Mouse (Mus musculus): ENCODE measurements around the gene Prss23. TPM values are rescaled to one million over a fixed set of nuclear protein-coding genes. Genes with fewer than 3 reads are reported as not detected.

Prss23 gene
- total and polyA plus RNA-seq, 2 experiments from 2014 or later: 18.6 to 29.1 TPM

DNA sequence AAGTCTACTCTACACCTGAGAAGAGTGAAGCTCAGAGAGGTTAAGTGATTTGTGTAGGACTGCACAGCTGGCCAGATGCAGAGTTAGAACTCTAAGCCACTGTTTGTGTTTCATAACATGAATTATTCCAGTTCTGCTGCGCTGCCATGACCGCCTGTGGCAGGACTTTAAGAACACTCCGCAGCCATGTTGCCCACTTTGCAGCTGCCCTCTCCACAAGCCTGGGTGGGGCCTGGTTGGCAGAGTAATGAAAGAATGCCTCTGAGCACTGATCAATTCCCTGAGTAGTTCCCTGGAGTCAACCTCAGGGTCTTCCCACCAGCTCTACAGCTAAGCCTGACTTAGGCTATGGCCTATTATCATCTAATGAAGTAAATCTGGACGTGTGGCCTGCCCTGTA, 32.1 kb upstream of the Prss23 start:
- no peak overlapping the region for H3K4me3 ChIP-seq (ENCODE audit: low read length)
- no peaks in the 10 kb centered on the region for H3K4me1 ChIP-seq (ENCODE audit: insufficient read depth, low read length)
- no peak overlapping the region for H3K27ac ChIP-seq
- no peaks in the 10 kb centered on the region for H3K27me3 ChIP-seq (ENCODE audit: insufficient read depth, low read length)
- no peak overlapping the region for H3K4me2 ChIP-seq (ENCODE audit: low read depth, low read length)
- 81% methylated on average over 4 of the region's 4 CpGs for WGBS
- DNase-seq (ENCODE audit: low spot score) (no peak), ATAC-seq (no peak)
- H3K36me3 ChIP-seq (ENCODE audit: insufficient read depth, low read length): no peaks in the 10 kb centered on the region
- H3K9ac ChIP-seq (replicated peaks; ENCODE audit: low read length): no peak overlapping the region
- TF ChIP-seq CTCF (IDR thresholded peaks at IDR 0.05; ENCODE audit: low read depth): no peak
- no peaks in the 10 kb centered on the region for H3K9me3 ChIP-seq (ENCODE audit: low read length)

DNA sequence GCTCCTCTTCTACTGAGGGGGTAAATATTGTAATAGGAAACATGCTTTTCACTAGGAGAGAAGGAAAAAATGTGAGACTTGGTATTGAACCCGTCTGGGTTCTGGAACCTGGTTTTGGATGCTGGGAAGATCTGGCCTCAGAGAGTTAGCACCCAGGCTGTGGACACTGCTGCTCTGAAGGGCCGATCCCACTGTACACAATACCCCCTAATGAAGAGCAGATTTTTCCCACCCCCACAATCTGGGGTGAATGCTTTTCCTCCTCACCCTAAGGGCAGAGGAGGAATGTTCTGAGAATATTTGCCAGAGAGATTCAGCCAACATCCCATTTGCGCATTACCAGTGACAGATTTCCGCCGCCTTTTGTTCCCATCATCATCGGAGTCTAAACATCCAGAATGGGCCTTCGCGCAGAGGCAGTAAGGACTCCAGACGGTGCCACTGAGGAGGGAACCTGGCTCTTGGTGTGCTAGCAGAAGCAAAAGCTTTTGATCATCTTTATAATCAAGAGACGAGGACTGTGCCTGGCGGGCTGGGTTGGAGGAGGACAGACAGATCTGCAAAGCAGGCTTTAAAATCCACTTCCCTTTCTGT, 31.6 kb upstream of the Prss23 start:
- ATAC-seq (no peak), DNase-seq (ENCODE audit: low spot score) (no peak)
- no peak for TF ChIP-seq CTCF (IDR thresholded peaks at IDR 0.05; ENCODE audit: low read depth)
- Histone ChIP-seq H3K9ac (replicated peaks; ENCODE audit: low read length) (no peak overlapping the region), H3K4me1 (ENCODE audit: insufficient read depth, low read length) (no peaks in the 10 kb centered on the region), H3K27ac (no peak overlapping the region), H3K36me3 (ENCODE audit: insufficient read depth, low read length) (no peaks in the 10 kb centered on the region), H3K4me3 (ENCODE audit: low read length) (no peak overlapping the region), H3K4me2 (ENCODE audit: low read depth, low read length) (no peak overlapping the region), H3K27me3 (ENCODE audit: insufficient read depth, low read length) (no peaks in the 10 kb centered on the region), H3K9me3 (ENCODE audit: low read length) (no peaks in the 10 kb centered on the region)
- WGBS: 72% methylated on average over 11 of the region's 11 CpGs

DNA sequence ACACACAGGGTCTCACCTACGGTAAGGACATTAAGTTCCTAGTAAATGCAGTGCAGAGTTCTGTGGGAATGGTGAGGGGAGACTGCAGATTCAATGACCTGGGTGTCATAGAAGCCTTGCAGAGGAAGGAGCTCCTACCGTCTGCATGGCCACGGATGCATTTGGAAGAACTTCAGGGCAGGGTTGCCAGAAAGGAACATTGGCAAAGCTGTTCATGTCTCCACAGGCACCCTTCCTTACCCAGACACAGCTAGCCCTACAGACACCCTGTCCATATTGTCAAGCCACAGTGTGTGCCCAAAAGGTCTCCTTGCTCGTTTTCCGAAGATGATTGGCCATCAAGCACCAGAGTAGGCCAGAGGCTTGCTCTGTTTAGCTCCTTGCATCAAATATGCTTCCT, 30.1 kb upstream of the Prss23 start:
- Histone ChIP-seq H3K4me2 (ENCODE audit: low read depth, low read length) (no peak overlapping the region), H3K9me3 (ENCODE audit: low read length) (no peaks in the 10 kb centered on the region), H3K27ac (no peak overlapping the region), H3K9ac (replicated peaks; ENCODE audit: low read length) (no peak overlapping the region), H3K36me3 (ENCODE audit: insufficient read depth, low read length) (no peaks in the 10 kb centered on the region), H3K4me1 (ENCODE audit: insufficient read depth, low read length) (no peaks in the 10 kb centered on the region), H3K27me3 (ENCODE audit: insufficient read depth, low read length) (no peaks in the 10 kb centered on the region), H3K4me3 (ENCODE audit: low read length) (no peak overlapping the region)
- ATAC-seq (no peak), DNase-seq (ENCODE audit: low spot score) (no peak)
- TF ChIP-seq CTCF (IDR thresholded peaks at IDR 0.05; ENCODE audit: low read depth): no peak
- 76% methylated on average over 5 of the region's 5 CpGs for WGBS

DNA sequence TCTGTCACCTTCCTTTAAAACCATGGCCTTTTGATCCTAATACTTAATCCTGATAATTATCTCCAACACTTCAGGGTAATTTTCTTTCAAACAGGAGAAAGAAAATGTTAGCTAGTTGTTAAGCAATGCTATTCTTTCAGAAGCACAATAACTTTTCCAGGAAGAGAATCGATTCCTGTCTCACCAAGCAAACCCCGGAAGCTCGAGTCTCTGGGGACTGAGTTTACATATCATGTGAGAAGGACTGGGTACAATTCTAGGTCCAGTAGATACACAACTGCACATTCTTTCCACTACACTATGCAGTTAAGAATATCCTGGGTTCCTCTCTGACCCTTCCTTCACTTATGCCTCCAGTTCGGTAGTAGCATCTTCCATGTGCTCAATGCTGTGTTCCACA, 29.7 kb upstream of the Prss23 start:
- ATAC-seq: no peak
- no peak for TF ChIP-seq CTCF (IDR thresholded peaks at IDR 0.05; ENCODE audit: low read depth)
- no peaks in the 10 kb centered on the region for H3K9me3 ChIP-seq (ENCODE audit: low read length)
- no peaks in the 10 kb centered on the region for H3K36me3 ChIP-seq (ENCODE audit: insufficient read depth, low read length)
- WGBS: 79% methylated on average over 4 of the region's 4 CpGs
- no peak overlapping the region for H3K9ac ChIP-seq (replicated peaks; ENCODE audit: low read length)
- H3K4me1 ChIP-seq (ENCODE audit: insufficient read depth, low read length): no peaks in the 10 kb centered on the region
- H3K27ac ChIP-seq: no peak overlapping the region
- no peak overlapping the region for H3K4me3 ChIP-seq (ENCODE audit: low read length)
- no peaks in the 10 kb centered on the region for H3K27me3 ChIP-seq (ENCODE audit: insufficient read depth, low read length)
- no peak overlapping the region for H3K4me2 ChIP-seq (ENCODE audit: low read depth, low read length)
- no peak for DNase-seq (ENCODE audit: low spot score)

DNA sequence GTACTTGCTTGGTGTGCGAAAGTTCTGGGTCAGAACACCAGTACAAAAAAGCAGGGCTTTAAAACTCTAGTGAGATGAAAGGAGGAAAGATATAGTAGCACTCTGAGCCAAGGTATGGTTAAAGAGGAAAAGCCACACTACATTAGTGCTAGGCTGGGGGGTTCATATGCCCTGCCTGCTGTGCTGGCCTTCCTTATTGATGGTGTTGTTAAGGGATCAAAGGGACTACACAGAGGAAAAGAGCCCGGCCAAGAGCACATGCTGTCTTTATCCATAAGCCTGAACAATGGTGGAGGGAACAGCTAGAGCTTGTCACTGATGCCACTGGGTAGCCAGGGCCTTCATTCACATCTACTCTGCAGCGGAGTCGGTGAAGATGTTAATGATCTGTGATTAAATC, 28.2 kb upstream of the Prss23 start:
- Histone ChIP-seq H3K4me1 (ENCODE audit: insufficient read depth, low read length) (no peaks in the 10 kb centered on the region), H3K36me3 (ENCODE audit: insufficient read depth, low read length) (no peaks in the 10 kb centered on the region), H3K4me2 (ENCODE audit: low read depth, low read length) (no peak overlapping the region), H3K27me3 (ENCODE audit: insufficient read depth, low read length) (no peaks in the 10 kb centered on the region), H3K4me3 (ENCODE audit: low read length) (no peak overlapping the region), H3K9me3 (ENCODE audit: low read length) (no peaks in the 10 kb centered on the region), H3K9ac (replicated peaks; ENCODE audit: low read length) (no peak overlapping the region), H3K27ac (no peak overlapping the region)
- DNase-seq (ENCODE audit: low spot score): no peak
- no peak for TF ChIP-seq CTCF (IDR thresholded peaks at IDR 0.05; ENCODE audit: low read depth)
- 0 out of 2 replicates have a peak, but pooled peaks have one; percentile 45 for ATAC-seq
- 30% methylated on average over 4 of the region's 4 CpGs for WGBS

DNA sequence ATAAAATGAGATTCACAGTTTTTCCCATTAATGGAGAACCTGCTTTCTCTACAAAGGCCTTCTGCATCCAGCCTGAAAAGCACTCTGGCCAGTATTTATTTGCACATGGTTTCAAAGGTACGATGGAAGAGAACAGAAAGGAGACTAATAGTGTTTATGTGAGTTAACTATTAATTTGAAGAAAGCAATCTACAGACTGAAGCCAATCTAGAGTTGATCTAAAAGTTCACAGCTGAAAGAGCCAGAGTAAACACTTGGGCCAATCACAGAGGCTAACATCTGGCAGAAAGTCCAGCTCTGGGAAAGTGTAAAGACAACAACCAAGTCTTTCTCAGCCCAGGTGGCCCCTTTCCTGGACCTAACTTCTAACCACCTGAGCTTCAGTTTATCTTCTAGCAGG, 27.1 kb upstream of the Prss23 start:
- H3K27ac ChIP-seq: no peak overlapping the region
- TF ChIP-seq CTCF (IDR thresholded peaks at IDR 0.05; ENCODE audit: low read depth): no peak
- no peaks in the 10 kb centered on the region for H3K4me1 ChIP-seq (ENCODE audit: insufficient read depth, low read length)
- no peak overlapping the region for H3K4me3 ChIP-seq (ENCODE audit: low read length)
- no peak overlapping the region for H3K4me2 ChIP-seq (ENCODE audit: low read depth, low read length)
- H3K9me3 ChIP-seq (ENCODE audit: low read length): no peaks in the 10 kb centered on the region
- no peak overlapping the region for H3K9ac ChIP-seq (replicated peaks; ENCODE audit: low read length)
- 69% methylated on average over 1 of the region's 1 CpGs for WGBS
- ATAC-seq: no peak
- H3K27me3 ChIP-seq (ENCODE audit: insufficient read depth, low read length): no peaks in the 10 kb centered on the region
- H3K36me3 ChIP-seq (ENCODE audit: insufficient read depth, low read length): no peaks in the 10 kb centered on the region
- no peak for DNase-seq (ENCODE audit: low spot score)

DNA sequence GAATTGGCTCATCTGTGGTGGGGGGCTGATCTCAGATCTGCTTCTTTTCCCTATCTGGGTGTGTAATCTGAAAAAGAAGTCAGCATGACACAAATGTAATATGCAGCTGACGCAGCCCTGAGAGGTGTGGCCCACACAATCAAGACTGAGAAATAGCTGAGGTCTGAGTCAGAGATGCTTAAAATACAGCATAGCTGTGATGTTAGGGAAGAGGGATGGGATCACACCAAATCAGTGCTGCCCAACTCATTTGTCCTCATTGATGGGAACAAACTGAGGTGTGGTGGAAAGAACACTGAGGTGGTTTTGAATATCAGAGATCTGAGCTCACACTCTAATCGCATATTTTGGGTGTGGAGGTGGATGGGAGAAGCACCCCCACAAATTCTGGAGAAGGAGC, 14.0 kb upstream of the Prss23 start:
- H3K9me3 ChIP-seq (ENCODE audit: low read length): no peaks in the 10 kb centered on the region
- ATAC-seq (no peak), DNase-seq (ENCODE audit: low spot score) (no peak)
- no peak overlapping the region for H3K4me3 ChIP-seq (ENCODE audit: low read length)
- 95% methylated on average over 2 of the region's 2 CpGs for WGBS
- H3K9ac ChIP-seq (replicated peaks; ENCODE audit: low read length): no peak overlapping the region
- TF ChIP-seq CTCF (IDR thresholded peaks at IDR 0.05; ENCODE audit: low read depth): no peak
- H3K4me1 ChIP-seq (ENCODE audit: insufficient read depth, low read length): no peaks in the 10 kb centered on the region
- no peaks in the 10 kb centered on the region for H3K27me3 ChIP-seq (ENCODE audit: insufficient read depth, low read length)
- no peak overlapping the region for H3K27ac ChIP-seq
- H3K36me3 ChIP-seq (ENCODE audit: insufficient read depth, low read length): no peaks in the 10 kb centered on the region
- no peak overlapping the region for H3K4me2 ChIP-seq (ENCODE audit: low read depth, low read length)

Data from hindbrain, postnatal 0 days (tissue).